9 mouse cellular contexts compared by ENCODE assay signal in genomic region chr7:98447585-98448308, GRCm38 (mm10). TPM values are rescaled to one million over a fixed set of nuclear protein-coding genes. Genes with fewer than 3 reads are reported as not detected.
DNase-seq lines count a peak whose midpoint lies in the region; ATAC-seq lines count a peak whose summit lies in the region.
"Had no signal": no experiment of that assay in that cellular context is flagged by ENCODE, and none has a peak within 500 bp of the region (broad histone marks: within the 10 kb centered on the region; RNA-seq: fewer than 3 reads in every experiment).

No protein-coding gene starts in this region.

- H3K9ac ChIP-seq in kidney, embryonic 14.5 days (ENCODE audit: low read depth, low read length) = no peak overlapping the region

- no peak overlapping the region for H3K4me2 ChIP-seq in kidney, embryonic 14.5 days (replicated peaks; ENCODE audit: low read depth, low read length)

- DNase-seq in kidney, postnatal 14 days = peak; percentile 25
- peak; percentile 60 for DNase-seq in ES-CJ7 (ENCODE audit: low read depth, low spot score)
- DNase-seq in ZHBTc4 (ENCODE audit: low read depth, low spot score) = peak; percentile 66
- DNase-seq in kidney, postnatal 36 days = peak; percentile 38 to 43
- DNase-seq in frontal cortex, postnatal 14 days (ENCODE audit: low spot score in 2 of 2) = no peak
- no peak for DNase-seq in spleen, postnatal 14 days (ENCODE audit: low spot score in 2 of 2)

- no peak overlapping the region for H3K4me3 ChIP-seq in kidney, embryonic 14.5 days (ENCODE audit: low read length)
- H3K4me3 ChIP-seq: megakaryocyte, embryonic 14.5 days had no signal

- WGBS in kidney, embryonic 14.5 days = 63% methylated on average over 11 of the region's 11 CpGs

- H3K27me3 ChIP-seq in kidney, embryonic 14.5 days (ENCODE audit: control insufficient read depth, insufficient read depth, low read length) = no peaks in the 10 kb centered on the region

- H3K27ac ChIP-seq in kidney, embryonic 14.5 days (ENCODE audit: low read depth, low read length) = no peak overlapping the region

- H3K4me1 ChIP-seq in kidney, embryonic 14.5 days (ENCODE audit: control insufficient read depth, insufficient read depth, low read length) = no peaks in the 10 kb centered on the region

- ATAC-seq in kidney, embryonic 14.5 days (ENCODE audit: low FRiP score, low TSS enrichment) = no peak

- H3K9me3 ChIP-seq in kidney, embryonic 14.5 days (ENCODE audit: control insufficient read depth, low read length) = no peaks in the 10 kb centered on the region
- H3K9me3 ChIP-seq: megakaryocyte, embryonic 14.5 days had no signal

- H3K36me3 ChIP-seq in kidney, embryonic 14.5 days (ENCODE audit: control insufficient read depth, insufficient read depth, low read length) = no peaks in the 10 kb centered on the region

RNA-seq across cellular contexts. Expression of gene Gucy2d, which starts 7.5 kb away (rescaled TPM):
- not detected in 2 replicates for polyA plus RNA-seq in kidney, embryonic 14.5 days (2014; fragmentation: Nextera tagmentation; extraction: Ambion mirVana)
- polyA plus RNA-seq: gonadal fat pad, adult 2 months had no signal

RNA-seq across cellular contexts. Expression of gene Lrrc32, which starts 41.3 kb away (rescaled TPM):
- polyA plus RNA-seq in kidney, embryonic 14.5 days (2014; fragmentation: Nextera tagmentation; extraction: Ambion mirVana) = 9.5 and 13.7 TPM in 2 replicates

Comparison
In these comparisons a context has a peak if more than half of its experiments do, and no peak if none do; other contexts are left out.
1. DNase-seq: peak in kidney, postnatal 14 days (single experiment), ES-CJ7 (single experiment), ZHBTc4 (single experiment) and kidney, postnatal 36 days (2 of 2); none in frontal cortex, postnatal 14 days (0 of 2) and spleen, postnatal 14 days (0 of 2).